Mouse (Mus musculus) liver, adult 2 months (tissue): ENCODE measurements at regions not wholly inside any gene's neighbourhood (a gene's known extent, or its start where the extent isn't known, plus 50 kb on each side); places are given as distances from the start of the nearest gene placed in this dataset.

Source experiments
- CTCF ChIP-seq: fragments of 200-500 bp; IDR thresholded peaks from 2 replicates; pipeline ENCODE4 v1.5.1; 2011; ENCODE audit warnings: low read depth, low read length, control low read depth
- POLR2A ChIP-seq: fragments of 200-500 bp; IDR thresholded peaks from 2 replicates; pipeline ENCODE4 v1.6.1; 2011; ENCODE audit warnings: low read length, control low read depth; ENCODE audit not compliant: insufficient read depth; ENCODE audit errors: extremely low read depth

DNA sequence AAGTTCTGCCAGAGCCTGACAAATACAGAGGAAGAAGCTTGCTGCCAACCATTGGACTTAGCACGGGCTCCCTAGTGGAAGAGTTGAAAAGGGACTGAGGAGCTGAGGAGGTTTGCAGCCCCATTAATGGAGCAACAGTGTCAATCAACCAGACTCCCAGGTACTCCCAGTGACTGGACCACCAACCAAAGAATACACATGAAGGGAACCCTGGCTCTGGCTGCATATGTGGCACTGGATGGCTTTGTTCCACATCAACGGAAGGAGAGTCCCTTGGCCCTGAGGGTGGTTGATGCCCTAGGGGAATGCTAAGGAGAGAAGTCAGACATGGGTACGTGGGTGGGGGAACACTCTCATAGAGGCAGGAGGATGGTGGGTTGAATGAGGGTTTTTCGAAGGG lies 537.6 kb downstream of the Serpinb8 start:
- no peak for TF ChIP-seq POLR2A
- TF ChIP-seq CTCF = no peak
